Mouse (Mus musculus): ENCODE data around the gene Crtac1.

Gene Crtac1

DNA sequence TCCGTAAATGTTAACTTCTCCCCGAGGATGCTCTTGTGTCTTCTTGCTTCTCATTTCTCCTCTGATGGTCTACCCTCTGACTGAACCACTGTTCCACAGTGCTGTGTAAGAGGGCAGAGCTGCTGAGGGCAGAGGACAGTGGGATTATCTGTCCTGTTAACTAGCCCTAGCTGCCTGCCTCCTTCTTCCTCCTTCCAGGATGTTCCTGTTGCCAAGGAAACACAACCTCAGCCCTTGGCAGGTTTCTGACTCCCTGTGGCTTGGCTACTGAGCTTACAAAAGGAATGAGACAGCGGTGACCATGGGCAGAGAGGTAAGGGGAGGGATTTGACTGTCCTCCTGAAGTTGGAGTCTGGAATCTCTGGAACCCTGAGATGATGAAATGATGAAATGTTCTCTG is 152.0 kb downstream of the Crtac1 start:
- no peak for DNase-seq (ENCODE audit: low spot score)

DNA sequence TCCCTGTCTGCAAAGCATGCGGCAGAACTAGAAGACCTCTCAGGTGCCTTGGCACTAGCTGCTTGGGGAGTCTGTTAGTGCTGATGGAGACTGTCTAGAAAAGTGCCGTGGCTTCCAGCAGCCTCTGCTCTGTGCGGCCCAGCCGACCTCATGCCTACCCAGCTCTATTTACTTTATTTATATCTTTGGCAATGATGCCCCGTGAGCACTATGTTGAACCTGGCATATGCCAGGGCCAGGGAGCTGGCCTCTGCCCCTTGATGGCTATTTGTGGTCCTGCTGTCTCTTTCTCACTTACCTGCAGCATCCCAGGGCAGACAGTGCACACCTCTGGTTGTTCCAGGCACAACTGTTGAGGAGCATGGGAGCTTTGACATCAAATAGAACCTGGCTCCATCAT is 153.1 kb downstream of the Crtac1 start:
- no peak for DNase-seq (ENCODE audit: low spot score)

DNA sequence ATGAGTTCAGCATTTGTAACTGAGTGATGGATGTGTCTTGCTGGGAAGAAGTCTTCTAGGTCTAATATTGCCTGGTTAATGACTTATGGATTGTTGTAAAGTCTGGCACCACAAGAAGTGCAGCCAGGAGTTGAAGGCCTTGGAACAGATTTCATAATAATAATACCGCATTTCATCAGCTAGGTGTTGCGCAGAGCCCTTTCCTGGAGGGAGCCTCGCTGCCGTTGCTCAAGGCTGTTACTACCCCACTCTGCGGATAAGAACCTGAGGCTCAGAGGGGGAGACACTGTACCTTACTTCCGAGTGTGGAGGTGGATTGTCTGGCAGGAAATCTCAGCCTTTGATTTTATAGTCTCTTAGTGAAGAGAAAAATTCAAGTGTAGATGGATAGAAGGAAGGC is 154.3 kb downstream of the Crtac1 start:
- no peak for DNase-seq (ENCODE audit: low spot score)

DNA sequence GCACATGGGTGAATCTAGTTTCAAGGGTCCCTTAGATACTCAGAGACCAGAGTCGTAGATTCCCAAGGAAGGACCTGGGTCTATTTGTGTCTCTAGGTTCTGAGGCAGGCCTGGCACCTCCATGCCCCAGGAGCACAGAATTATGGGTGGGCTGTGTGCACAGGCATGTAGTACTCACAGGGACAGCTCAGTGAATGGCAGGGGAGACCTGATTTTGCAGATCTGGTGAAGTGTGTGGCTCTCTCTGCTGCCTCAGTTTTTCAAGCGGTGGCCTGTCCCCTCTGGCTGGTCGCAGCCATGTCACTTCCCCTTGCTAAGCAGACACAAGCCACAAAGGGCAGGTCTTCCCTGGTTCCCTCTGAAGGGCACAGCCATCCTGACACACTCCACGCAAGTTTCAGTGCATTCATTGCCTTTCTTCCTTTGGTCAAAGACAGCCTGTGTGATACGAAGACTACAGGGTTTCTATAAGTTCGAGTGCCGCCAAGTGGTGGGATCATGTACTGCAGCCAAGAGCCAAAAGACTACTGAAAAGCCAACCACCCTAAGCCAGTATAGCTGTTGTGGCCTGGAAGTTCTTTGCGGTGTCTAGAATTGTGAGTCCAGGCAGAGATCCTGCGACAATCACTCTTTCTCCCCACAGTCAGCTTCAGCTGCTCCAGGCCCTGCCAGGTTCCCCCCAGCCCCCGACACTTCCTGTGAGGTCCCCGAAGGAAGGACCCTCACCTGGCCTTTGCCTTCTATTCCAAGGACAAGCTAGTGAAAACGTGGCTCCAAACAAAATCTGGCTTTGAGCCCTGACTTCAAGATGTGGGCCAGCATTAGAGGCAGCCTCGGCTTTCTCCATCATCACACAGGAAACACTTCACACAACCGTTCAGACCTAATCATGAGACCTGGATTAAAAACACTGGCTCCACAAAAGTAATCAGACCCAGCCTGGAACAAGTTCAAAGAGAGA is 159.3 kb downstream of the Crtac1 start:
- DNase-seq (ENCODE audit: low spot score): peak; percentile 53

- DNase-seq (ENCODE audit: low spot score): no peak
These were observed 160.4 kb downstream of the Crtac1 start for GRCm38 (mm10) chr19:42271182-42271581.

GRCm38 (mm10) chr19:42270119-42270518 is 161.5 kb downstream of the Crtac1 start:
- DNase-seq (ENCODE audit: low spot score): no peak

DNA sequence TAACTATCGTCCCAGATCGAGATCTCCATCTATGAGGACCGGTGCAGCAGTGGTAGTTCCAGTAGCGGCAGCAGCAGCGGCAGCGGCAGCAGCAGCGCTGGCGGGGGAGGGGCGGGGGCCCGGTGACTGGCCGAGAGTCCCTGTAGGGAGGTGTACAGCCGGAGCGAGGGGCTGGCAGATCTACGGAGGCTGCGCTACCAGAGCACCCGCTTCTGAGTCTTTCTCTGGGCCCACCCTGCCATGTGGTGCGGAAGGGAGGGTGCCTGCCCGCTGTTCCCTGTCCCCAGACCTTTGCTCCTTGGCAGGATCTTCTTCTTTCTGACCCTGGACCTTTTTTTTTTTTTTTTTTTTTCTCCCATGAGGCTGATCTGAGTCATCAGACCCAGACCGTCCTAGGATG is 163.2 kb downstream of the Crtac1 start:
- DNase-seq (ENCODE audit: low spot score): no peak

DNA sequence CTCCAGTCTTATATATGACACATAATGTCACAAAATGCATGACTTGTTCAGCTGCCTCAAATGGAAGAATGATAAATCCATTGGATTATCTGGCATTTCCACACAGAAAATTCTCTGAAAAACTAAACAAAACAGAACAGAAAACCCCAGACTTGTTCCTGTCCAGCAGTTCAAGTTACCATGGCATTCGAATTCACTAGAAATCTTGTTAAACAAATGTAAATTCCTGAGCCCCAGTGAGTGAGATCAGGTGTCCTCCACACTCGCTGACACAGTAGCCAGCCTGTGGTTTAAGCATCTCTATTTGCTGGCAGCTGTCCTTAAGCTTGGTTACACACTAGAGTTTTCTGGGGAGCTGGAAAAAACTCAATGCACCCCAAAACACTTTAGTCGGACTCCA is 168.1 kb downstream of the Crtac1 start:
- DNase-seq (ENCODE audit: low spot score): no peak

DNA sequence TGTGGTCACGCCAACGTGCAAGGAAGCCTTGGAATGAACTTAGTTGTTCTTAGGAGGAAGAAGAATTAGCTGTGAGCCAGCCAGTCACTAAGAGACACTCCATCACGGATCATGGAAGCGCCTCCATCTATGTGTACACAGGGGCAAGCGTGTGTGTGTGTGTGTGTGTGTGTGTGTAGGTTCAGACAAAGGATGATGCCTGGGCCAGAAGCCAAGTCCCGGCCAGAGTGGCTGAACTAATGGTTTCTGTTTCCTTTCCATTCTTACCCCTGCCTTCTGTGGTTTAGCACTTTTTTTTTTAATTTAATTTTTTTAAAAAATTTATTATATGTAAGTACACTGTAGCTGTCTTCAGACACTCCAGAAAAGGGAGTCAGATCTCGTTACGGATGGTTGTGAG is 171.1 kb downstream of the Crtac1 start:
- DNase-seq (ENCODE audit: low spot score): no peak

DNA sequence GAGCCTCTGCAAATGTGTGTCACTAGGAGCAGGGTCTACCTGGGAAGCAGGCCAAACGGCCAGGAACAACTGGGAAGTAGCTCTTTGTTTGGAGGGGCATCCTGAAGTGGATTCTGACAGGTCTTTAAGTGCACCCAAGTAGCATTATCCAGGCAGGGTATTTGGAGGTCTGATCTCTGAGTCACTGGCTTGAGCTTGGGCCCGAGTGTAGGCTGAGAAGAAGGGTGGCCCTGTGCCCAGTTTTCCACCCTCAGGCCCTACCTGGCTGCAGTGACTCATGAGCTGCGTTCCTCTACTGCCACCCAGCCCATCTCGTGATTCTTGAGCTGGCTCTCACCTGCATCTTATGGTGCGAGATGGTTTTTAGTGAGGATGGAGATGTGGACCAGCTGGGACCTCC is 173.0 kb downstream of the Crtac1 start:
- no peak for DNase-seq (ENCODE audit: low spot score)

GRCm38 (mm10) chr19:42258031-42258430 is 173.6 kb downstream of the Crtac1 start:
- DNase-seq (ENCODE audit: low spot score): no peak

- no peak for DNase-seq (ENCODE audit: low spot score)
These were observed 174.3 kb downstream of the Crtac1 start for GRCm38 (mm10) chr19:42257241-42257635.

GRCm38 (mm10) chr19:42256611-42257240 is 174.9 kb downstream of the Crtac1 start:
- DNase-seq (ENCODE audit: low spot score): no peak

DNA sequence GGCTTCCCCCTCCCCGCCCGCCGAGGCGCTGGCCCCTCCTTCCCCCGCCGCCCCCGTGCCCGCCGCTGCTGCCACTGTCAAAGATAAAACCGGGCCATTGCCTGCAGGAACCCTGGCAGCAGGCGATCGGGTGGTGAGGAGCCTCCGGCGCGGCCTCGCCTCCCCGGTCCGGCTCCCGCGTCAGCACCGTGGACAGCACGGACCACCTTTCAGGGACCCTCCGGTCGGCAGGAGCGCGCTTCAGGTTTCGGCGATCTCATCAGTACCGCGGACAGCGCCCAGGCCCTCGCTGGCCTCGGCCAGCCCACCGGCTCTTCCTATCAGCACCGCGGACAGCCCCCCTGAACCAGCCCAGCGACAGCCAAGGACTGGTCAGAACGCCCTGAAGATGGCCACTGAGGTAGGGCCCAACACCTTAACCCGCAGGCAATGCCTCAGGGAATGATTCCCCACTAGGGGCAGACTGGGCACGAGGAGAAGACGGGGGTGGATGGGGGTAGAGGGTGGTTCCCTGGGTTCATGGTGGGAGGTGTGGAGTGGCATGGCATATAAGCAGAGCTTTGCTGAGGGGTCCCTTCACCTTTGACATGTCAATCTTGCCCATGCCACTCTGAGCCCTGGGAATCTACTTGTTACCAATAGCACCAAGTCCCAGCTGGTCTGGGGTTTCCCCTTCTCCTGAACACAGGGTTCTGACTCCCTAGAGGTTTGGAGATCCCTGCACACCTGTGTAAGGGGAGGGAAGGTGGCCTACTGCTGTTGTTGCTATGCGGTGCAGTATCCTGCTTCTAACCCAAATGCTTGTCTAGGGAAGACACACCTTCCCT is 175.6 kb downstream of the Crtac1 start:
- peak; percentile 25 for DNase-seq (ENCODE audit: low spot score)

GRCm38 (mm10) chr19:42255438-42255783 is 176.2 kb downstream of the Crtac1 start:
- DNase-seq (ENCODE audit: low spot score): no peak

- DNase-seq (ENCODE audit: low spot score): no peak
These were observed 181.3 kb downstream of the Crtac1 start for GRCm38 (mm10) chr19:42249976-42250914.

- DNase-seq (ENCODE audit: low spot score): no peak
These were observed 184.1 kb downstream of the Crtac1 start, which contains the start of gene Golga7b for GRCm38 (mm10) chr19:42247519-42247918. Gene Golga7b, plus strand, starts transcription at chr19:42247574.

- no peak for DNase-seq (ENCODE audit: low spot score)
These were observed 185.0 kb downstream of the Crtac1 start for GRCm38 (mm10) chr19:42246626-42247025.

DNA sequence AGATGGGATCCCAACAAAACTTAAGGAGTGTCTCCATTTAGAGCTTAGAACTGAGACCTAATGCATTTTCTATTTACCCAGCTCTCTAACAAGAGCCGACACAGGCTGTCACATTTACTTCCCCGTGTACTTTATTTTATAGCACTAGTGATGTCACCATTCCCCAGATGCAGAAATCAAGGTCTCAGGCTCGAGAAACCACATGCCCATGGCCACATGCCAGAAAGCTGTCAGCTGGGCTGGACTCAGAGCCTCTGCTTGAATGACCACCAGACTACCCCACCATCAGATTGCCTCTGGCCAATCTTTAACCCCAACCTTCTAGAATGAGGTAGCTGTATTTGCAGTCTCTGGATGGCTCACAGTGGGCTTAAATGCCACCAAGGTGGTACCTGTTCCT is 188.2 kb downstream of the Crtac1 start:
- DNase-seq (ENCODE audit: low spot score): no peak

DNA sequence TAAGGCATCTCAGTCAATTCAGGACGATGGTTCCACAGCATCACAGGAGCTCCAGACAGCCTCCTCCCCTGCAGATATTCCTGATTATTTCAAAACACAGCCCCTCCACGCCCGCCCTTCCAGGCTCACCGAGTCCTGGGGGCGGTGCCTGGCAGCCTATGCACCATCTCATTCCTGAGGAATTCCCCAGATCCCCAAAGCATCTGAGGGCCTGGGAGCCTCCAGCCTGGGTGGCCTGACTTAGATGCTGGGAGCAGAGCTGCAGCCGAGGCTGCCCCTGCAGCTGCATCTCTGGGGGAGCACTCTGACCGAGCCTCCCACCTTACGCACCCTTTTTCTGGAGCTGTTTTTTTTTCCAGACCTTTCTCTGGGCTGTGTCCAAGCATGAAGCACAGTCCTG is 190.7 kb downstream of the Crtac1 start:
- DNase-seq (ENCODE audit: low spot score): no peak

- DNase-seq (ENCODE audit: low spot score): no peak
These were observed 193.3 kb downstream of the Crtac1 start for GRCm38 (mm10) chr19:42238341-42238715.
